Mouse (Mus musculus): Measurements from ENCODE around the gene Emp3. TPM values are rescaled to one million over a fixed set of nuclear protein-coding genes. Genes with fewer than 3 reads are reported as not detected.
"Not testable (repeated sequence)": the region's sequence is repeated elsewhere in the genome, so short reads cannot be mapped to it uniquely, and the experiment has no call there.

Emp3 gene
- total and polyA plus RNA-seq, 3 experiments = 2.8 to 4.8 TPM; not detected in 1

GRCm38 (mm10) chr7:45935114-45935513, 13.9 kb upstream of the Emp3 start:
- H3K9me3 ChIP-seq (replicated peaks) = peaks cover 3% of the 10 kb centered on the region; the same call in 1 of the 2 replicates
- ATAC-seq (ENCODE audit: extremely low read depth, insufficient number of reproducible peaks, low FRiP score, poor library complexity, severe bottlenecking) (no peak), DNase-seq (ENCODE audit: low spot score) (peak; percentile 60)
- H3K27me3 ChIP-seq (ENCODE audit: insufficient read depth, low read length) = peaks cover 8% of the 10 kb centered on the region; the same call in 1 of the 2 replicates
- H3K4me1 ChIP-seq (ENCODE audit: insufficient read depth, low read depth, low read length) = no peaks in the 10 kb centered on the region
- H3K4me3 ChIP-seq (ENCODE audit: low read depth, low read length) = no peak overlapping the region
- no peaks in the 10 kb centered on the region for H3K36me3 ChIP-seq (replicated peaks)
- no peak for TF ChIP-seq GATA1 (IDR thresholded peaks at IDR 0.05; ENCODE audit: borderline replicate concordance, low read length)
- peak; percentile 44 for TF ChIP-seq CTCF (IDR thresholded peaks at IDR 0.05; ENCODE audit: low read depth, low read length)

GRCm38 (mm10) chr7:45933766-45934165, 12.6 kb upstream of the Emp3 start:
- DNase-seq (ENCODE audit: low spot score); H3K4me1 ChIP-seq (ENCODE audit: insufficient read depth, low read depth, low read length); ATAC-seq (ENCODE audit: extremely low read depth, insufficient number of reproducible peaks, low FRiP score, poor library complexity, severe bottlenecking); H3K36me3 ChIP-seq (replicated peaks); H3K4me3 ChIP-seq (ENCODE audit: low read depth, low read length); H3K9me3 ChIP-seq (replicated peaks): not testable (repeated sequence)
- H3K27me3 ChIP-seq (ENCODE audit: insufficient read depth, low read length) = peaks cover 11% of the 10 kb centered on the region; the same call in 1 of the 2 replicates

GRCm38 (mm10) chr7:45929688-45930087, 8.5 kb upstream of the Emp3 start:
- no peak overlapping the region for H3K4me3 ChIP-seq (ENCODE audit: low read depth, low read length)
- ATAC-seq (ENCODE audit: extremely low read depth, insufficient number of reproducible peaks, low FRiP score, poor library complexity, severe bottlenecking) (no peak), DNase-seq (ENCODE audit: low spot score) (no peak)

GRCm38 (mm10) chr7:45928626-45929295, 7.6 kb upstream of the Emp3 start:
- no peak for ATAC-seq (ENCODE audit: extremely low read depth, insufficient number of reproducible peaks, low FRiP score, poor library complexity, severe bottlenecking)
- Histone ChIP-seq H3K36me3 (replicated peaks) (no peaks in the 10 kb centered on the region), H3K27me3 (ENCODE audit: insufficient read depth, low read length) (peaks cover 12% of the 10 kb centered on the region; the same call in 1 of the 2 replicates), H3K4me1 (ENCODE audit: insufficient read depth, low read depth, low read length) (no peaks in the 10 kb centered on the region), H3K9me3 (replicated peaks) (peaks cover 3% of the 10 kb centered on the region; the same call in 1 of the 2 replicates), H3K4me3 (ENCODE audit: low read depth, low read length) (no peak overlapping the region)
- no peak for DNase-seq (ENCODE audit: low spot score)
- TF ChIP-seq POLR2AphosphoS5 (IDR thresholded peaks at IDR 0.05; ENCODE audit: insufficient replicate concordance, low read depth, low read length) = no peak
- TF ChIP-seq GATA1 (IDR thresholded peaks at IDR 0.05; ENCODE audit: borderline replicate concordance, low read length) = no peak
- TF ChIP-seq CTCF (IDR thresholded peaks at IDR 0.05; ENCODE audit: low read depth, low read length) = no peak
- no peak for TF ChIP-seq TAL1 (conservative IDR thresholded peaks at IDR 0.05; ENCODE audit: low read depth, low read length)
- TF ChIP-seq GATA2 (IDR thresholded peaks at IDR 0.05; ENCODE audit: borderline replicate concordance, low read depth, low read length) = no peak

More at GRCm38 (mm10) chr7:45929688-45930087, 8.5 kb upstream of the Emp3 start:
- Histone ChIP-seq H3K36me3 (replicated peaks) (no peaks in the 10 kb centered on the region), H3K27me3 (ENCODE audit: insufficient read depth, low read length) (peaks cover 8% of the 10 kb centered on the region; the same call in 1 of the 2 replicates), H3K9me3 (replicated peaks) (peaks cover 3% of the 10 kb centered on the region; the same call in 1 of the 2 replicates), H3K4me1 (ENCODE audit: insufficient read depth, low read depth, low read length) (no peaks in the 10 kb centered on the region)
- no peak for TF ChIP-seq TAL1 (conservative IDR thresholded peaks at IDR 0.05; ENCODE audit: low read depth, low read length)
- TF ChIP-seq GATA2 (IDR thresholded peaks at IDR 0.05; ENCODE audit: borderline replicate concordance, low read depth, low read length) = no peak
- TF ChIP-seq GATA1 (IDR thresholded peaks at IDR 0.05; ENCODE audit: borderline replicate concordance, low read length) = no peak
- no peak for TF ChIP-seq CTCF (IDR thresholded peaks at IDR 0.05; ENCODE audit: low read depth, low read length)
- TF ChIP-seq POLR2AphosphoS5 (IDR thresholded peaks at IDR 0.05; ENCODE audit: insufficient replicate concordance, low read depth, low read length) = no peak

- TF ChIP-seq POLR2AphosphoS5 (IDR thresholded peaks at IDR 0.05; ENCODE audit: insufficient replicate concordance, low read depth, low read length) (no peak), CTCF (IDR thresholded peaks at IDR 0.05; ENCODE audit: low read depth, low read length) (no peak), GATA2 (IDR thresholded peaks at IDR 0.05; ENCODE audit: borderline replicate concordance, low read depth, low read length) (no peak), TAL1 (conservative IDR thresholded peaks at IDR 0.05; ENCODE audit: low read depth, low read length) (no peak), GATA1 (IDR thresholded peaks at IDR 0.05; ENCODE audit: borderline replicate concordance, low read length) (no peak)
- ATAC-seq (ENCODE audit: extremely low read depth, insufficient number of reproducible peaks, low FRiP score, poor library complexity, severe bottlenecking) (no peak), DNase-seq (ENCODE audit: low spot score) (no peak)
- Histone ChIP-seq H3K36me3 (replicated peaks) (no peaks in the 10 kb centered on the region), H3K27me3 (ENCODE audit: insufficient read depth, low read length) (peaks cover 22% of the 10 kb centered on the region), H3K4me1 (ENCODE audit: insufficient read depth, low read depth, low read length) (peaks cover 17% of the 10 kb centered on the region), H3K4me3 (ENCODE audit: low read depth, low read length) (no peak overlapping the region), H3K9me3 (replicated peaks) (no peaks in the 10 kb centered on the region)
These were observed 3.2 kb upstream of the Emp3 start for GRCm38 (mm10) chr7:45924429-45924816.

GRCm38 (mm10) chr7:45923762-45924428, 2.7 kb upstream of the Emp3 start, which contains the start of gene Ccdc114:
Ccdc114 (plus strand) TSS chr7:45924072.
- H3K4me1 ChIP-seq (ENCODE audit: insufficient read depth, low read depth, low read length) = peaks cover 17% of the 10 kb centered on the region
- H3K36me3 ChIP-seq (replicated peaks) = no peaks in the 10 kb centered on the region
- ATAC-seq (ENCODE audit: extremely low read depth, insufficient number of reproducible peaks, low FRiP score, poor library complexity, severe bottlenecking) (no peak), DNase-seq (ENCODE audit: low spot score) (no peak)
- H3K27me3 ChIP-seq (ENCODE audit: insufficient read depth, low read length) = peaks cover 24% of the 10 kb centered on the region
- H3K9me3 ChIP-seq (replicated peaks) = no peaks in the 10 kb centered on the region
- TF ChIP-seq GATA2 (IDR thresholded peaks at IDR 0.05; ENCODE audit: borderline replicate concordance, low read depth, low read length) (no peak), GATA1 (IDR thresholded peaks at IDR 0.05; ENCODE audit: borderline replicate concordance, low read length) (no peak), CTCF (IDR thresholded peaks at IDR 0.05; ENCODE audit: low read depth, low read length) (no peak)
- no peak within 1 kb of the TSS for H3K4me3 ChIP-seq (ENCODE audit: low read depth, low read length)
